Mouse (Mus musculus) MEL-GATA-1-ER (cell line): ENCODE data around the gene Gm10354.
"Not testable (repeated sequence)": the region's sequence is repeated elsewhere in the genome, so short reads cannot be mapped to it uniquely, and the experiment has no call there.

Experiments
- DNase-seq: peaks from one replicate; pipeline ENCODE4 v3.0.0-alpha.2; 2012; ENCODE audit warnings: low read depth; ENCODE audit errors: extremely low read depth

The Gm10354 gene

GRCm38 (mm10) chr5:14955928-14956706 is 22.6 kb downstream of the Gm10354 start:
- DNase-seq, result not testable (repeated sequence)

- not testable (repeated sequence) for DNase-seq
Observed at GRCm38 (mm10) chr5:14953587-14953986, 25.1 kb downstream of the Gm10354 start.

- not testable (repeated sequence) for DNase-seq
Observed at GRCm38 (mm10) chr5:14952749-14953148, 26.0 kb downstream of the Gm10354 start.

- not testable (repeated sequence) for DNase-seq
Observed at GRCm38 (mm10) chr5:14951822-14952221, 26.9 kb downstream of the Gm10354 start.

- not testable (repeated sequence) for DNase-seq
Observed at GRCm38 (mm10) chr5:14947482-14948198, 31.1 kb downstream of the Gm10354 start.

- DNase-seq, result not testable (repeated sequence)
Observed at GRCm38 (mm10) chr5:14945524-14945923, 33.2 kb downstream of the Gm10354 start.

- DNase-seq, result not testable (repeated sequence)
Observed at GRCm38 (mm10) chr5:14941043-14941442, 37.7 kb downstream of the Gm10354 start.

- not testable (repeated sequence) for DNase-seq
Observed at GRCm38 (mm10) chr5:14938329-14938728, 40.4 kb downstream of the Gm10354 start, which contains the start of gene Speer4e. Gene Speer4e, minus strand, starts transcription at chr5:14938429.

GRCm38 (mm10) chr5:14933721-14934120 is 45.0 kb downstream of the Gm10354 start:
- DNase-seq, result not testable (repeated sequence)

- not testable (repeated sequence) for DNase-seq
Observed at GRCm38 (mm10) chr5:14927047-14927446, 51.7 kb downstream of the Gm10354 start.
